Mouse (Mus musculus) heart, embryonic 12.5 days (tissue): ENCODE measurements around the gene Arhgef10l. TPM values are rescaled to one million over a fixed set of nuclear protein-coding genes. Genes with fewer than 3 reads are reported as not detected.

ENCODE experiments used
- ATAC-seq: fragments of 200-750 bp; cut with Nextera tagmentation; 2 replicates; pipeline ENCODE4 v1.8.0; 2017; ENCODE audit warnings: moderate TSS enrichment, moderate library complexity; ENCODE audit not compliant: insufficient number of reproducible peaks, low FRiP score
- H3K27ac ChIP-seq: fragments of 300-500 bp; sonication (generic); 2 replicates; pipeline ENCODE4 v1.5.1; 2016; ENCODE audit warnings: mild to moderate bottlenecking, moderate library complexity; ENCODE audit not compliant: poor library complexity, severe bottlenecking
- H3K27me3 ChIP-seq: fragments of 300-500 bp; sonication (generic); replicated peaks from 2 replicates; pipeline ENCODE4 v1.6.1; 2016; ENCODE audit warnings: mild to moderate bottlenecking, moderate library complexity
- H3K36me3 ChIP-seq: fragments of 300-500 bp; sonication (generic); 2 replicates; pipeline ENCODE4 v1.6.1; 2016; ENCODE audit warnings: mild to moderate bottlenecking, moderate library complexity
- H3K4me1 ChIP-seq: fragments of 300-500 bp; sonication (generic); replicated peaks from 2 replicates; pipeline ENCODE4 v1.6.1; 2016; ENCODE audit warnings: mild to moderate bottlenecking
- H3K4me2 ChIP-seq: fragments of 300-500 bp; sonication (generic); 2 replicates; pipeline ENCODE4 v1.6.1; 2016; ENCODE audit warnings: mild to moderate bottlenecking, moderate library complexity
- H3K4me3 ChIP-seq: fragments of 300-500 bp; sonication (generic); 2 replicates; pipeline ENCODE4 v1.5.1; 2016; ENCODE audit warnings: mild to moderate bottlenecking
- H3K9ac ChIP-seq: fragments of 300-500 bp; sonication (generic); 2 replicates; pipeline ENCODE4 v1.6.1; 2016; ENCODE audit warnings: mild to moderate bottlenecking, moderate library complexity
- H3K9me3 ChIP-seq: fragments of 300-500 bp; sonication (generic); replicated peaks from 2 replicates; pipeline ENCODE4 v1.6.1; 2016; ENCODE audit warnings: mild to moderate bottlenecking, moderate library complexity
- WGBS: fragments of 180-500 bp; shearing (Covaris S2); methylation state at CpG from one replicate; pipeline ENCODE4 v1.1.7; 2016; 5-methylcytosine and 5-hydroxymethylcytosine counted together
- polyA plus RNA-seq: library from polyadenylated mRNA; unstranded; fragments of >200 nt; fragmentation: Nextera tagmentation; extraction: Ambion mirVana; gene quantifications from 2 replicates; pipeline ENCODE4 v1.2.1, GENCODE M21; 2016

Arhgef10l gene
- polyA plus RNA-seq, 1 experiment from 2014 or later = 20.1 TPM

- no peaks in the 10 kb centered on the region for H3K9me3 ChIP-seq
- ATAC-seq = no peak
- H3K36me3 ChIP-seq = 0 out of 2 replicates have a peak, but pooled peaks cover 5% of the 10 kb centered on the region
- peaks cover 56% of the 10 kb centered on the region for H3K4me1 ChIP-seq
- no peak overlapping the region for H3K4me3 ChIP-seq
- 0 out of 2 replicates have a peak overlapping the region, but pooled peaks have one; percentile 5 for H3K9ac ChIP-seq
- H3K27ac ChIP-seq = peak overlapping the region; percentile 72
- H3K27me3 ChIP-seq = no peaks in the 10 kb centered on the region
- 58% methylated on average over 6 of the region's 6 CpGs for WGBS
- no peak overlapping the region for H3K4me2 ChIP-seq
These were observed 35.7 kb downstream of the Arhgef10l start for GRCm38 (mm10) chr4:140630136-140630535.

GRCm38 (mm10) chr4:140628971-140629370, 36.8 kb downstream of the Arhgef10l start:
- Histone ChIP-seq H3K4me3 (no peak overlapping the region), H3K9me3 (no peaks in the 10 kb centered on the region), H3K36me3 (0 out of 2 replicates have a peak, but pooled peaks cover 5% of the 10 kb centered on the region), H3K4me1 (peaks cover 64% of the 10 kb centered on the region), H3K9ac (no peak overlapping the region), H3K27ac (no peak overlapping the region), H3K27me3 (no peaks in the 10 kb centered on the region), H3K4me2 (no peak overlapping the region)
- ATAC-seq = no peak
- WGBS = 60% methylated on average over 4 of the region's 4 CpGs

- Histone ChIP-seq H3K27ac (no peak overlapping the region), H3K27me3 (no peaks in the 10 kb centered on the region), H3K9ac (peak overlapping the region; percentile 20; the same call in 1 of the 2 replicates), H3K4me3 (no peak overlapping the region), H3K36me3 (0 out of 2 replicates have a peak, but pooled peaks cover under 1% of the 10 kb centered on the region), H3K4me2 (no peak overlapping the region), H3K4me1 (peaks cover 69% of the 10 kb centered on the region), H3K9me3 (no peaks in the 10 kb centered on the region)
- no peak for ATAC-seq
- 61% methylated on average over 11 of the region's 11 CpGs for WGBS
These were observed 37.3 kb downstream of the Arhgef10l start for GRCm38 (mm10) chr4:140628412-140628943.

- no peak overlapping the region for H3K9ac ChIP-seq
- no peaks in the 10 kb centered on the region for H3K36me3 ChIP-seq
- ATAC-seq = no peak
- no peak overlapping the region for H3K4me2 ChIP-seq
- H3K27ac ChIP-seq = peak overlapping the region; percentile 91; the same call in 1 of the 2 replicates
- no peaks in the 10 kb centered on the region for H3K27me3 ChIP-seq
- H3K9me3 ChIP-seq = no peaks in the 10 kb centered on the region
- peaks cover 69% of the 10 kb centered on the region for H3K4me1 ChIP-seq
- H3K4me3 ChIP-seq = no peak overlapping the region
- WGBS = 72% methylated on average over 12 of the region's 12 CpGs
These were observed 39.9 kb downstream of the Arhgef10l start for GRCm38 (mm10) chr4:140625651-140626525.

- H3K9ac ChIP-seq = peak overlapping the region; percentile 66
- H3K9me3 ChIP-seq = no peaks in the 10 kb centered on the region
- H3K4me1 ChIP-seq = peaks cover 57% of the 10 kb centered on the region
- peak overlapping the region; percentile 60 for H3K4me2 ChIP-seq
- H3K27me3 ChIP-seq = no peaks in the 10 kb centered on the region
- no peaks in the 10 kb centered on the region for H3K36me3 ChIP-seq
- ATAC-seq = peak; percentile 70
- WGBS = 3% methylated on average over 10 of the region's 12 CpGs
- peak overlapping the region; percentile 15; the same call in 1 of the 2 replicates for H3K4me3 ChIP-seq
- H3K27ac ChIP-seq = peak overlapping the region; percentile 91
These were observed 41.2 kb downstream of the Arhgef10l start for GRCm38 (mm10) chr4:140624468-140625176.

- H3K27me3 ChIP-seq = no peaks in the 10 kb centered on the region
- peaks cover 51% of the 10 kb centered on the region for H3K4me1 ChIP-seq
- no peaks in the 10 kb centered on the region for H3K9me3 ChIP-seq
- H3K4me2 ChIP-seq = peak overlapping the region; percentile 60
- peak overlapping the region; percentile 91 for H3K27ac ChIP-seq
- H3K4me3 ChIP-seq = peak overlapping the region; percentile 15; the same call in 1 of the 2 replicates
- WGBS = 7% methylated on average over 10 of the region's 10 CpGs
- no peaks in the 10 kb centered on the region for H3K36me3 ChIP-seq
- peak; percentile 10; the same call in 1 of the 2 replicates for ATAC-seq
- peak overlapping the region; percentile 66 for H3K9ac ChIP-seq
These were observed 41.7 kb downstream of the Arhgef10l start for GRCm38 (mm10) chr4:140624087-140624467.

- 0 out of 2 replicates have a peak overlapping the region, but pooled peaks have one; percentile 19 for H3K9ac ChIP-seq
- H3K4me3 ChIP-seq = no peak overlapping the region
- no peaks in the 10 kb centered on the region for H3K27me3 ChIP-seq
- peak overlapping the region; percentile 91 for H3K27ac ChIP-seq
- ATAC-seq = 0 out of 2 replicates have a peak, but pooled peaks have one; percentile 27
- H3K4me2 ChIP-seq = no peak overlapping the region
- H3K36me3 ChIP-seq = no peaks in the 10 kb centered on the region
- no peaks in the 10 kb centered on the region for H3K9me3 ChIP-seq
- 42% methylated on average over 4 of the region's 4 CpGs for WGBS
- peaks cover 48% of the 10 kb centered on the region for H3K4me1 ChIP-seq
These were observed 43.0 kb downstream of the Arhgef10l start for GRCm38 (mm10) chr4:140622819-140623218.

- peaks cover 59% of the 10 kb centered on the region for H3K4me1 ChIP-seq
- H3K9ac ChIP-seq = no peak overlapping the region
- H3K36me3 ChIP-seq = 0 out of 2 replicates have a peak, but pooled peaks cover 1% of the 10 kb centered on the region
- no peak for ATAC-seq
- H3K27ac ChIP-seq = no peak overlapping the region
- no peak overlapping the region for H3K4me2 ChIP-seq
- 67% methylated on average over 5 of the region's 5 CpGs for WGBS
- H3K9me3 ChIP-seq = no peaks in the 10 kb centered on the region
- H3K4me3 ChIP-seq = no peak overlapping the region
- H3K27me3 ChIP-seq = no peaks in the 10 kb centered on the region
These were observed 45.3 kb downstream of the Arhgef10l start for GRCm38 (mm10) chr4:140620496-140620895.

GRCm38 (mm10) chr4:140617391-140618385, 48.1 kb downstream of the Arhgef10l start:
- H3K9ac ChIP-seq = peak overlapping the region; percentile 24; the same call in 1 of the 2 replicates
- 0 out of 2 replicates have a peak, but pooled peaks have one; percentile 18 for ATAC-seq
- WGBS = 43% methylated on average over 16 of the region's 16 CpGs
- no peaks in the 10 kb centered on the region for H3K27me3 ChIP-seq
- H3K4me1 ChIP-seq = peaks cover 35% of the 10 kb centered on the region
- no peak overlapping the region for H3K4me2 ChIP-seq
- H3K4me3 ChIP-seq = no peak overlapping the region
- no peaks in the 10 kb centered on the region for H3K9me3 ChIP-seq
- peak overlapping the region; percentile 74 for H3K27ac ChIP-seq
- H3K36me3 ChIP-seq = peaks cover 20% of the 10 kb centered on the region; the same call in 1 of the 2 replicates

- Histone ChIP-seq H3K27me3 (no peaks in the 10 kb centered on the region), H3K9me3 (no peaks in the 10 kb centered on the region), H3K27ac (peak overlapping the region; percentile 74), H3K4me2 (no peak overlapping the region), H3K4me3 (no peak overlapping the region), H3K4me1 (peaks cover 40% of the 10 kb centered on the region), H3K36me3 (peaks cover 20% of the 10 kb centered on the region; the same call in 1 of the 2 replicates), H3K9ac (no peak overlapping the region)
- no peak for ATAC-seq
- 89% methylated on average over 11 of the region's 11 CpGs for WGBS
These were observed 48.9 kb downstream of the Arhgef10l start for GRCm38 (mm10) chr4:140616894-140617293.
